Mouse (Mus musculus): ENCODE results near the gene Drosha. TPM values are rescaled to one million over a fixed set of nuclear protein-coding genes. Genes with fewer than 3 reads are reported as not detected.

Drosha gene
- polyA plus RNA-seq, 1 experiment from 2014 or later, result 50.2 TPM

GRCm38 (mm10) chr15:12823455-12824119 lies 1.0 kb upstream of the Drosha start:
- peaks cover 59% of the 10 kb centered on the region for H3K36me3 ChIP-seq (ENCODE audit: control insufficient read depth, insufficient read depth, low read length)
- DNase-seq (ENCODE audit: low spot score), result no peak
- 86% methylated on average over 2 of the region's 2 CpGs for WGBS
- H3K4me1 ChIP-seq (ENCODE audit: control insufficient read depth, insufficient read depth, low read length), result peaks cover 13% of the 10 kb centered on the region
- H3K27me3 ChIP-seq (replicated peaks; ENCODE audit: control insufficient read depth, insufficient read depth, low read length), result no peaks in the 10 kb centered on the region
- no peak overlapping the region for H3K27ac ChIP-seq (ENCODE audit: low read depth, low read length)
- H3K4me3 ChIP-seq (ENCODE audit: low read depth, low read length), result peak overlapping the region; percentile 81
- H3K9me3 ChIP-seq (replicated peaks; ENCODE audit: control insufficient read depth, low read length), result no peaks in the 10 kb centered on the region
- no peak for ATAC-seq
- H3K9ac ChIP-seq (ENCODE audit: low read length), result peak overlapping the region; percentile 87
- peak overlapping the region; percentile 64 for H3K4me2 ChIP-seq (ENCODE audit: low read length)

DNA sequence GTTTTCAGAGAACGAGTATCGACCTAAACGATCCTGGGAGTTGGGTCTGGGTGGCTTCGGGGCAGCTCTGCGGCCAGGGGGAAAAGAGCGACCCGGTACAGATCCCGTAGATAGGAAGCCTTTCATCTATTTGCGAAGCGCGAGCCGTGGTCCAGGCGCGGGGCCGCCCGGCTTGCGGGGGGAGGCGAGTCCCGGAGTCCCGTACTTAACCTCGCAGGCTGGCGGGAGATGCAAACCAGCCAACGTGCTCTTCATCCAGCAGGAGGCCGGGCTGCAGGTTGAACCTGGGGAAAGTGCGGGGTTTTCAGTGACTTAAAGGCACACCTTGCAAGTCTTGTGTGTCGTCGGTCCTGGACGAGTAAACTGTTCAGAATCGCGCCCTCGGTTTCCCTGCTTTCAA lies 350 bp downstream of the Drosha start:
- peak overlapping the region; percentile 73; the same call in 1 of the 2 replicates for H3K27ac ChIP-seq (ENCODE audit: low read depth, low read length)
- peaks cover 13% of the 10 kb centered on the region for H3K4me1 ChIP-seq (ENCODE audit: control insufficient read depth, insufficient read depth, low read length)
- H3K36me3 ChIP-seq (ENCODE audit: control insufficient read depth, insufficient read depth, low read length), result peaks cover 58% of the 10 kb centered on the region
- ATAC-seq (peak; percentile 65), DNase-seq (ENCODE audit: low spot score) (no peak)
- WGBS, result 1% methylated on average over 31 of the region's 31 CpGs
- no peaks in the 10 kb centered on the region for H3K9me3 ChIP-seq (replicated peaks; ENCODE audit: control insufficient read depth, low read length)
- H3K4me2 ChIP-seq (ENCODE audit: low read length), result peak overlapping the region; percentile 57
- no peaks in the 10 kb centered on the region for H3K27me3 ChIP-seq (replicated peaks; ENCODE audit: control insufficient read depth, insufficient read depth, low read length)
- peak overlapping the region; percentile 81 for H3K4me3 ChIP-seq (ENCODE audit: low read depth, low read length)
- peak overlapping the region; percentile 88 for H3K9ac ChIP-seq (ENCODE audit: low read length)

- Histone ChIP-seq H3K4me3 (ENCODE audit: low read depth, low read length) (peak overlapping the region; percentile 81), H3K4me1 (ENCODE audit: control insufficient read depth, insufficient read depth, low read length) (peaks cover 13% of the 10 kb centered on the region), H3K36me3 (ENCODE audit: control insufficient read depth, insufficient read depth, low read length) (peaks cover 57% of the 10 kb centered on the region), H3K9ac (ENCODE audit: low read length) (peak overlapping the region; percentile 88), H3K27ac (ENCODE audit: low read depth, low read length) (no peak overlapping the region; the same call in 1 of the 2 replicates), H3K9me3 (replicated peaks; ENCODE audit: control insufficient read depth, low read length) (no peaks in the 10 kb centered on the region), H3K4me2 (ENCODE audit: low read length) (peak overlapping the region; percentile 57), H3K27me3 (replicated peaks; ENCODE audit: control insufficient read depth, insufficient read depth, low read length) (no peaks in the 10 kb centered on the region)
- no peak for ATAC-seq
- WGBS, result 50% methylated on average over 12 of the region's 12 CpGs
- no peak for DNase-seq (ENCODE audit: low spot score)
Observed at GRCm38 (mm10) chr15:12825408-12825807, 793 bp downstream of the Drosha start.

- H3K4me3 ChIP-seq (ENCODE audit: low read depth, low read length), result no peak overlapping the region
- no peaks in the 10 kb centered on the region for H3K27me3 ChIP-seq (replicated peaks; ENCODE audit: control insufficient read depth, insufficient read depth, low read length)
- H3K4me2 ChIP-seq (ENCODE audit: low read length), result no peak overlapping the region
- H3K9me3 ChIP-seq (replicated peaks; ENCODE audit: control insufficient read depth, low read length), result no peaks in the 10 kb centered on the region
- H3K27ac ChIP-seq (ENCODE audit: low read depth, low read length), result no peak overlapping the region
- no peak for ATAC-seq
- peaks cover 62% of the 10 kb centered on the region for H3K36me3 ChIP-seq (ENCODE audit: control insufficient read depth, insufficient read depth, low read length)
- H3K9ac ChIP-seq (ENCODE audit: low read length), result no peak overlapping the region
- WGBS, result 96% methylated on average over 3 of the region's 3 CpGs
- no peak for DNase-seq (ENCODE audit: low spot score)
- H3K4me1 ChIP-seq (ENCODE audit: control insufficient read depth, insufficient read depth, low read length), result peaks cover 7% of the 10 kb centered on the region
Observed at GRCm38 (mm10) chr15:12829878-12830277, 5.3 kb downstream of the Drosha start.

DNA sequence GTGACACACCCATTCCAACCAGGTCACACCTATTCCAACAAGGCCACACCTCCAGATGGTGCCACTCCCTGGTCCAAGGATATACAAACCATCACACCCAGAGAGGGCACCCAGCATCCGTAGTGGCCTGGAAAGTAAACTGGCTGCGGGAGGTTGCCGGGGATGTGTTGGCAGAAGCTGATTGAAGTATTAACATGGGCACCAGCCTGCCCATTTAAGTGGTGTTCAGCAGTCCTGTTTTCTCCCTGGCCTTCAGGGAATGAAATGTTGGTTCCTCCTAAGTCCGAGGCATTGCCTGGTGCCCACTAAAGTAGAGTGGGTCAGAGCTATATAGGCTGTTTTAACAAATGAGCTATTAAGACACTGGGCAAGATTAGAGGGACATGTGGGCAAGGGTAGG lies 8.0 kb downstream of the Drosha start:
- no peak overlapping the region for H3K4me3 ChIP-seq (ENCODE audit: low read depth, low read length)
- H3K27ac ChIP-seq (ENCODE audit: low read depth, low read length), result no peak overlapping the region
- H3K9me3 ChIP-seq (replicated peaks; ENCODE audit: control insufficient read depth, low read length), result no peaks in the 10 kb centered on the region
- 93% methylated on average over 4 of the region's 4 CpGs for WGBS
- no peaks in the 10 kb centered on the region for H3K27me3 ChIP-seq (replicated peaks; ENCODE audit: control insufficient read depth, insufficient read depth, low read length)
- H3K4me2 ChIP-seq (ENCODE audit: low read length), result no peak overlapping the region
- ATAC-seq (no peak), DNase-seq (ENCODE audit: low spot score) (no peak)
- H3K4me1 ChIP-seq (ENCODE audit: control insufficient read depth, insufficient read depth, low read length), result no peaks in the 10 kb centered on the region
- no peak overlapping the region for H3K9ac ChIP-seq (ENCODE audit: low read length)
- peaks cover 74% of the 10 kb centered on the region for H3K36me3 ChIP-seq (ENCODE audit: control insufficient read depth, insufficient read depth, low read length)

DNA sequence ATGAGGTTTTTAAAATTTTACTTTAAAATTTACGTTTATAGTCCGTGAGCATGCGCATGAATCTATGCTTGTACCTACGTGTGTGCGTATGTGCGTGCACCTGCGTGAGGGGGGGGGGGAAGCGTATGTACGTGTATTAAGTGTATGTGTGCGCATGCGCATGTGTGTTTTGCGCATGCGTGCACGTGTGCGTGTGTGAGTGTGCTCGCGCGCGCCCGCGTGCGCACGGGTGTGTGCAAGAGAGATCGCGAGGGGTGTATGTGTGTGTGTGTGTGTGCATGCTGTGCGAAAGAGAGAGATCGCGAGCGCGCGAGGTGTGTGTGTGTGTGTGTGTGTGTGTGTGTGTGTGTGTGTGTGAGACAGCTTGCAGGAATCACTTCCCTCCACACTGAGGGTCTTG lies 8.8 kb downstream of the Drosha start:
- Histone ChIP-seq H3K36me3 (ENCODE audit: control insufficient read depth, insufficient read depth, low read length) (peaks cover 74% of the 10 kb centered on the region), H3K4me2 (ENCODE audit: low read length) (no peak overlapping the region), H3K27me3 (replicated peaks; ENCODE audit: control insufficient read depth, insufficient read depth, low read length) (no peaks in the 10 kb centered on the region), H3K9ac (ENCODE audit: low read length) (no peak overlapping the region), H3K4me3 (ENCODE audit: low read depth, low read length) (no peak overlapping the region), H3K9me3 (replicated peaks; ENCODE audit: control insufficient read depth, low read length) (no peaks in the 10 kb centered on the region), H3K27ac (ENCODE audit: low read depth, low read length) (no peak overlapping the region), H3K4me1 (ENCODE audit: control insufficient read depth, insufficient read depth, low read length) (no peaks in the 10 kb centered on the region)
- no peak for DNase-seq (ENCODE audit: low spot score)
- no peak for ATAC-seq
- WGBS, result 98% methylated on average over 30 of the region's 31 CpGs

GRCm38 (mm10) chr15:12834231-12834630 lies 9.6 kb downstream of the Drosha start:
- H3K4me1 ChIP-seq (ENCODE audit: control insufficient read depth, insufficient read depth, low read length), result no peaks in the 10 kb centered on the region
- ATAC-seq (no peak), DNase-seq (ENCODE audit: low spot score) (no peak)
- peaks cover 70% of the 10 kb centered on the region for H3K36me3 ChIP-seq (ENCODE audit: control insufficient read depth, insufficient read depth, low read length)
- WGBS, result 91% methylated on average over 24 of the region's 24 CpGs
- no peak overlapping the region for H3K9ac ChIP-seq (ENCODE audit: low read length)
- no peaks in the 10 kb centered on the region for H3K9me3 ChIP-seq (replicated peaks; ENCODE audit: control insufficient read depth, low read length)
- no peaks in the 10 kb centered on the region for H3K27me3 ChIP-seq (replicated peaks; ENCODE audit: control insufficient read depth, insufficient read depth, low read length)
- no peak overlapping the region for H3K4me2 ChIP-seq (ENCODE audit: low read length)
- H3K27ac ChIP-seq (ENCODE audit: low read depth, low read length), result no peak overlapping the region
- no peak overlapping the region for H3K4me3 ChIP-seq (ENCODE audit: low read depth, low read length)

DNA sequence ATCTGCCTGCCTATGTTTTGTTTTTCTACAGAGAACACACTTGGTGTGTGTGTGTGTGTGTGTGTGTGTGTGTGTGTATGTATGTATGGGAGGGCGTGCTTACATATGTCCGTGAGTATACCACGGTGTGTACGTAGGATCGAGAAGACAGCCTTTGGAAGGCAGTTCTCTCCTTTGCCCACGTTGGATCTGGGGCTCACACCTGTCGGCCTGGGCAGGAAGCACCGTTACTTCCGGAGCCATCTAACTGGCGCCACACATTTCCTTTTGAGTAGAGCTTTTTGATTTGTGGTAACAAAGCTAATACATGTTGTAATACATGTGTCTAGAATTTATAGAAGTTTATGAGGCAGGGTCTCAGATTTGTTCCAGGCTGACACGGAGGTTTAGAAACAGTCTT lies 16.1 kb downstream of the Drosha start:
- Histone ChIP-seq H3K27me3 (replicated peaks; ENCODE audit: control insufficient read depth, insufficient read depth, low read length) (no peaks in the 10 kb centered on the region), H3K27ac (ENCODE audit: low read depth, low read length) (no peak overlapping the region), H3K4me1 (ENCODE audit: control insufficient read depth, insufficient read depth, low read length) (no peaks in the 10 kb centered on the region), H3K4me2 (ENCODE audit: low read length) (no peak overlapping the region), H3K9ac (ENCODE audit: low read length) (no peak overlapping the region), H3K36me3 (ENCODE audit: control insufficient read depth, insufficient read depth, low read length) (peaks cover 91% of the 10 kb centered on the region), H3K9me3 (replicated peaks; ENCODE audit: control insufficient read depth, low read length) (no peaks in the 10 kb centered on the region), H3K4me3 (ENCODE audit: low read depth, low read length) (no peak overlapping the region)
- ATAC-seq (no peak), DNase-seq (ENCODE audit: low spot score) (no peak)
- WGBS, result 96% methylated on average over 11 of the region's 11 CpGs

DNA sequence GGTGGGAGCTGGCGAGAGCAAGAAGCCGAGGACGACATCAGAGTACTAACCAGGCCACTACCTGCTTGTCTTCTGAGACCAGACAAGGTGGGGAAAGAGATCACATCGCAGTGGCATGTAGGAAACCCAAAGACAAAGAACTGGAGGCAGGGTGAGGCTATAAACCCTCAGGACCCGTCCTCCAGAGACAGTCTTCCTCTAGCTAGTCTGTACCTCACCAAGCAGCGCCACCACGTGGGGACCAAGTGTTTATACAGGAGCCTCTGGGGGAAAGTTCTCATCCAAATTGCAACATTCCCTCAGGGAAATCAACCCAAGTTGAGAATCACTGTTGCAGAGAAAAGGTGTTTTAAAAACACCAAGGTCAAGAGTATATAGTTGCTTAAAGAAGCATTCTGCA lies 18.2 kb downstream of the Drosha start:
- no peak for ATAC-seq
- Histone ChIP-seq H3K4me1 (ENCODE audit: control insufficient read depth, insufficient read depth, low read length) (no peaks in the 10 kb centered on the region), H3K9ac (ENCODE audit: low read length) (no peak overlapping the region), H3K27me3 (replicated peaks; ENCODE audit: control insufficient read depth, insufficient read depth, low read length) (no peaks in the 10 kb centered on the region), H3K9me3 (replicated peaks; ENCODE audit: control insufficient read depth, low read length) (no peaks in the 10 kb centered on the region), H3K4me3 (ENCODE audit: low read depth, low read length) (no peak overlapping the region), H3K36me3 (ENCODE audit: control insufficient read depth, insufficient read depth, low read length) (peaks cover 91% of the 10 kb centered on the region), H3K4me2 (ENCODE audit: low read length) (no peak overlapping the region), H3K27ac (ENCODE audit: low read depth, low read length) (no peak overlapping the region)
- DNase-seq (ENCODE audit: low spot score), result no peak
- WGBS, result 84% methylated on average over 7 of the region's 7 CpGs

Measured in forebrain, embryonic 14.5 days (tissue).